Mouse (Mus musculus) layer of hippocampus, adult 18-20 months (tissue): ENCODE results near the gene Itpr1. TPM values are rescaled to one million over a fixed set of nuclear protein-coding genes. Genes with fewer than 3 reads are reported as not detected.

Source experiments
- DNase-seq, 2 experiments: peaks; one replicate each; pipeline ENCODE4 v3.0.0; 2022; ENCODE audit warnings: low spot score in 2 of 2
- total RNA-seq, 2 experiments: library from RNA; stranded (reverse); gene quantifications; 2 replicates each; pipeline ENCODE4 v1.2.3; 2021

The Itpr1 gene
- total RNA-seq, 2 experiments from 2014 or later: 338 to 347 TPM

- no peak for DNase-seq
Measured at GRCm38 (mm10) chr6:108432836-108433235, 219.9 kb downstream of the Itpr1 start.

DNA sequence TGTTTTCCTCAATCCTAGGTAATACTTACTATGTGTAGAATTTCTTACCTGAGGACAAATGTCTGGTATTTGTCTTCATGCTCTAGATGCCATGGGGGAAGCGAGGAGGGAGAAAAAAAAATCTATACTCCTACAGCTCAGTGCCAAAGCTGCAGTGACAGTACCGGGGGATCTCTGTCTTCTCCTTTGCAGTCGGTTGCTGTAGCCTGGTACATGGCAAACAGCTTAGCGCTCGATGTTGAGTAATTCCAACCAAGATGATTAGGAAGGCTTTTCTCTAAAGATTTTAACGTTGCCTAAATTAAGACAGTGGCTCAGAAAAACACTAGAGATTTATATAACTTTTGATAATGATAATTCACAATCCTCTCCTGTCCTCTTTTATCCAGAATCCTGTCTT lies 221.9 kb downstream of the Itpr1 start:
- no peak for DNase-seq

GRCm38 (mm10) chr6:108435467-108435866 lies 222.6 kb downstream of the Itpr1 start:
- peak in 1 of 2 experiments; percentile 73 for DNase-seq

- DNase-seq: no peak
Measured at GRCm38 (mm10) chr6:108436608-108437007, 223.7 kb downstream of the Itpr1 start.

DNA sequence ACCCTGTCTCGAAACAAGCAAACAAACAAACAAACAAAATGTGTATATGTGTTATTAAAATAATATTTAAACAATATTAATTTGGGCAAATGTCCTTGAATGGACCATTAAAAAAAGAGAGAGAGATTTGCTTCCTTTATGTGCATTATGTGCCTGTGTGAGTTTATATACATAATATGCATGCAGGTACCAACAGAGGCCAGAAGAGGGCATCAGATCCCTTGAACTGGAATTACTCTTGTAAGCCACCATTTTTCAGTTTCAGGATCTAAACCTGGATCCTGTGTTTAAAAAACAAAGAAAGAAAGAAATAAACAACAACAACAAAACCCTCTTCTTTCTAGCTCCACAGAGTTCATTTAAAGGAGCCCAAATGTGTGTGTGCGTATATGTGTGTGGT lies 228.4 kb downstream of the Itpr1 start:
- no peak for DNase-seq

DNA sequence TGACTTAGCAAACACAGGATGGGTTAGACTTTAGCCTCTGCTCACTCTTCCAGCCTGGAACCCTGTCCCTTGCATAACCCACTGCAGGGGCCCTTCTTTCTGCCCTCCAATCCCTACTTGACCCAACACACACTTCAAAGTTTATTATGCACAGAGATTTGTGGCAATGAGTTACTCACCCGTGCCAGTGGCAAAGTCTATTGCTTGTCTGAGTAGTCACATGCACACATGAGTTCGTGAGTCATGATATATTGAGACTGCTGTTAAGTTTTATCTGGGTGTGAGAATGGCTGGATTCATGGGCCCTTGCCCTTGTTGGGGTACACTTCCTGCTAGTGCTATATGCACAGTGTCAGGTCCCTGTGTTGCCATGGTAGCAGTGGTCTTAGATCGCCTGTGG lies 229.4 kb downstream of the Itpr1 start:
- no peak for DNase-seq

DNA sequence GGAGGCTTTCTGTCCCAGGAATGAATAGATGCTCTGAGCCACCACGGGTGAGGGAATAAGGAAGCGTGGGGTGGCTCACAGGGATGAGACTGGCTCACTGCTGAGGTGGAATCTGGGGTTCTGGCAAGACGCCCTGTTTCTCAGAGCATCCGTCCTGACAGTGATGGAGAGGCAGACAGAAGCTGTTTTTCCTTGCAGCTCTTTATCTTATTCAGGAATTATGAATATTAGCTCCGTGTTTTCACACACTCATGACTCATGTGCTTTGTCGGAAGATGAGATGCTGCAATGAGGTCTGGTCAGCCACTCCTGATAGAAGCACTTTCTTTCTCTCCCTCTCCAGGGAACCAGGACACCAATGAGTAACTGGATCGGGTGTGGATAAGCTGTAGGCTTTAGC lies 231.5 kb downstream of the Itpr1 start:
- DNase-seq: peak; percentile 76 to 91

DNA sequence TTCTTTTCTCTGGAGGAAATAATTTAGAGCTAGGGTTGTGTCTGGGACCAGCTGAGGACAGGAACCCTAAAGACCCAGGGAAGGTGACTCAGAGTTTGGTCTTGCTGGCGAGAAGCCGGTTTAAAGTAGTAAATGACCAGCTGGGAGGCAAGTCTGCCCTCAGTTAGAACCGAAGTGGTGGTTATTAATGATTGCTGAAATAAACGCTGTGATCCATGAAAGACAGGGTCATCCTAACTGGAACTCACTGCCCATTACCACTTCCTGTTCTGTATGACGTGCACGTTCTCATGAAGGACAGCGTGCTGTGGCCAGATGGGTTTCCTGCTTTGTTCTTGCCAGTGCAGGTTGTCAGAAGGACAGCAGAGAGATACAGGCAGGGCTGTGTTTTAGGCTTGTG lies 232.1 kb downstream of the Itpr1 start:
- no peak for DNase-seq

DNA sequence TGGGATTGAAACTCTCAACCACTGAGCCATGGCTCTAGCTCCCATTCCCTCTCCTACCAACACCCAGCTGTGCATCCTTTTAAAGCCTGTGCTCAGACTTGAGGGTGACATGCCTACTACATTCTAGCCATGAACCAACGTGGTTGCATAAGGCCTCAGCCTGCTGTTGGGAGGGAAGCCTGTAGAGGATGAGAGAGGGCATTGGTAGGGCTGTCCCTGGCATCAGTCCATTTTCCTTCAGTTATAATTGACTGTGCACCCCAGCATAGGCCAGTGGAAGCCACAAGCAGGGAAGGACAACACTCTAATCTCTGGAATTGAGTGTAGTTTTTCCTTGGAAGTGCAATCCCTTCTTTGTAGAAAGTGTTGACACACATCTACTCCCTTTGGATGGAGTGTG lies 233.9 kb downstream of the Itpr1 start:
- no peak for DNase-seq

- DNase-seq: peak in 1 of 2 experiments; percentile 66
Measured at GRCm38 (mm10) chr6:108447179-108447845, 234.4 kb downstream of the Itpr1 start.

- DNase-seq: peak in 1 of 2 experiments; percentile 41
Measured at GRCm38 (mm10) chr6:108448016-108448735, 235.3 kb downstream of the Itpr1 start.

GRCm38 (mm10) chr6:108448864-108449263 lies 236.0 kb downstream of the Itpr1 start:
- DNase-seq: no peak

DNA sequence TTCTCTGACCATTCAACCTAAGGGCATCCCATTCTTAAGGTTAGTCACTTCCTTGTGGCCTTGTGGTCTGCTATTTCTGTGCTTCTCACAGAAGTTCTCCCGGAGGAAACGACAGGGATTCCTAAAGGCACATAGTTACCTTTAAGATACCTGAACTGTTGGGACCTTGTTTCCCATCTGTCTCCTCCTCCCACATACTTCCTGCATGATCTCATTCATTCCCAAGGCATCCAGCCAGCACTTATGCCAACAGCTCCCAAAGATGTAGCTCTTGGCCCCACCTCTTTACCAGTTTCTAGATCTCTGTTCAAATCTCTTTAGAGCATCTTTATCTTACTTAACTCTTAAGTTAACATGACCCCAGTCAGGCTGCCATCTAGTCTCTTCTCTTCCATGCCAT lies 238.6 kb downstream of the Itpr1 start:
- DNase-seq: peak in 1 of 2 experiments; percentile 46

DNA sequence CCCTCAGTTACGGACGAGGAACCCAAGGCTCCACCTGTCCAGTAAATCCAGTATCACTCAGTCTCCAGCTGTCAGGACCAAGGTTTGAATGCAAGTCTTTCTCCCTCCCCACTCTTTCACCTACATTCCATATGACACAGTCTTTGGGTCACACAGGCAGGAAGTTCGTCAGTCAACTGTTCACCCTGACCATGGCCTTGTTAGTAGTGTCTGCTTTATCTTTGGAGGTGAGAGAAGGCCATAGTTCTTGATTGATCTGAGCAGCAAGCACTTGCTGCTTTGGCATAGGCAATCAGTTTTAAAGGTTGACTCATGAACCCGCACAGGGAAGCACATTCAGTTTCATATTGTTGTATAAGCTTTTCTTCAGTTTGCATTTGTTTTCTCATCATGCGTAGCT lies 240.7 kb downstream of the Itpr1 start:
- no peak for DNase-seq

DNA sequence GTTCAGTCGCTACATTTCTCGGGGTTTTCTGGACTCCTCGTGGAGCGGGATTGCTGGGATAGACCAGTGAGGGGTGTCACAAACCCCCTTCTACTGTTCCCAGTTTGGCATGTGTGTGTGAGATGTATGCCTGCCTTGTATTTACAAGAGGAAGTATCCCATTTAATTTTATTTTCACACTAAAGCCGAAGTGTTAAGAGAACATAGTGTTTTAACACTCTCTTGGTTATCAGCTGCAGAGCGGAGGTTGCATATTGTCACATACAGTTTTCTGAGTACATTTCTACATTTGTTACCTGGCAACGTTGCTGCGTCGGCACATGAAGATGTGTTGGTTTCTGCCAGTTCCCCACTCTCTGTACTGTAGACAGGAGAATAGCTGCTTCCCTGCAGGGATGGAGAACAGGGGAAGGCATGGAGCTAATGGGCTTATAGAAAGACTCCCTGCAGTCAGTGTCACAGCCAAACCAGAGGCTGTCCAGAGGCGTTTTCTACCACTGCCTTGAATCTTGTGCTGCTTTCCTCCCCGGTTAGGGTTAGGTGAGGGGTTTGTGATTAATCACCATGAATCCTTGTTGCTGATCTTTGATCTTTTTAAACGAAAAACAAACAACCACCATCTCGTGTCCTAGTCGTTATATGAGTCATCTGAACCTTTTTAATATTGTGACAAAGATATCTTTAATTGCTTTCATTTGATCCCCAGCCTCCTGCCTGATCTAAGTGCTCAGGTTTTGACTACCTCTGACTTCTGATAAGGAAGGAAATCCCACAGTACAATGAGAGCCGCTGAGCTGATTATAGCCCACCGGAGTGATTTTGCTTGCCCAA lies 241.4 kb downstream of the Itpr1 start:
- DNase-seq: peak; percentile 54 to 87

DNA sequence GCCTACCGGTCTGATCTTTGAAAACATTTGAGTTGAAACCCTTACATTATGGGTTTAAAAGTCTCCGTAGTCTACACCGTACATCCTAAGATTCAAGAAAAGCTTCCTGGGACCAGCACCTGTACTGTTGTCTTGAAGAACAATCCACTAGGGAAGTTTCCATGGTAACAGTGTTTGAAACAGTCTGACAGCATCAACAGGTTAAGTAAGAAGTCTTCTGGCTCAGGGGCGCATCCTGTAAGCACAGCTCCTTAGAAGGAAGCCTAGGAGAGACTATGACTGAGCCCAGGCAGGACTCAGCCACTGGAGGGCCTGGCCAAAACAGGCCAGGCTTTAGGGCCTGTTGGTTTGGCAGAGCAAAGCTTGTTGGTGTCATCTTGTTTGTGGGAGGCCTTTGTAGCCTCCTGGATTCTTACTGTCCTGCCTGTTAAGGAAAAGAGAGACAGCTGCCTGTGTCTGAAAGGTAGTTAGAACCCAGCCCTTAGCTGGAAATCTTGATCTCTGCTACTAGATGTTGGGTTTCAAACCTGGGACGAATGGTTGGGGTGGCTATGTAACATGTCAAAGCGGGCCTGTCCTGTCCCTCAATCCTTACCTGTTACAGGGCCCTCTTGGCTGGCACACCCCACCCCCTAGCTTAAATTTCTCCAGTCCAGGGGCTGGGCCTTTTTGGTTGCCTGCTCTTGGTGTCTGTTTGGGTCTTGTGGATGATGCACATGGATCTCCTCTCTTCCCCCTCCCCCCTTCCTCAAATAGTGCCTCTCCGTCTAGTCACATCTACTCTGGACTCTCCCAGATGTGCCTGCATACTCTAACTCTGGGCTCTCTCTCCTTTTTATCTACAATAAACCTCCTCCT lies 242.3 kb downstream of the Itpr1 start:
- DNase-seq: no peak

- DNase-seq: peak; percentile 74 to 84
Measured at GRCm38 (mm10) chr6:108456231-108457062, 243.6 kb downstream of the Itpr1 start.

- DNase-seq: peak in 1 of 2 experiments; percentile 74
Measured at GRCm38 (mm10) chr6:108457063-108457405, 244.1 kb downstream of the Itpr1 start.

GRCm38 (mm10) chr6:108457516-108458181 lies 244.8 kb downstream of the Itpr1 start:
- DNase-seq: no peak

GRCm38 (mm10) chr6:108458182-108458571 lies 245.3 kb downstream of the Itpr1 start:
- no peak for DNase-seq
